Mouse (Mus musculus) cortical plate, adult 2 months (tissue): ENCODE data around the gene Setdb1.

Experiments
- CTCF ChIP-seq: fragments of 200-500 bp; IDR thresholded peaks from 2 replicates; pipeline ENCODE4 v1.5.1; 2011; ENCODE audit warnings: mild to moderate bottlenecking, control low read depth, low read length; ENCODE audit not compliant: insufficient read depth; ENCODE audit errors: extremely low read depth
- POLR2A ChIP-seq: fragments of 200-500 bp; IDR thresholded peaks from 2 replicates; pipeline ENCODE4 v1.6.1; 2011; ENCODE audit warnings: mild to moderate bottlenecking, low read length, control low read depth; ENCODE audit not compliant: insufficient read depth; ENCODE audit errors: extremely low read depth

GRCm38 (mm10) chr3:95276428-95276934, 80.5 kb downstream of the Setdb1 start:
- TF ChIP-seq POLR2A (no peak), CTCF (no peak)
